Mouse (Mus musculus) hindbrain, postnatal 0 days (tissue): ENCODE results near the gene Ptpn12. TPM values are rescaled to one million over a fixed set of nuclear protein-coding genes. Genes with fewer than 3 reads are reported as not detected.

Experiments used
- ATAC-seq: fragments of 200-750 bp; cut with Nextera tagmentation; 2 replicates; pipeline ENCODE4 v1.8.0; 2017; ENCODE audit warnings: mild to moderate bottlenecking, moderate TSS enrichment, moderate library complexity
- DNase-seq: peaks from one replicate; pipeline ENCODE4 v3.0.0-alpha.2; 2015; ENCODE audit warnings: low spot score
- H3K27ac ChIP-seq: fragments of 300-500 bp; sonication (generic); 2 replicates; pipeline ENCODE4 v1.5.1; 2014; ENCODE audit warnings: mild to moderate bottlenecking
- H3K27me3 ChIP-seq: fragments of 300-500 bp; sonication (generic); 2 replicates; pipeline ENCODE4 v1.6.1; 2014; ENCODE audit warnings: low read length, mixed read lengths; ENCODE audit not compliant: insufficient read depth
- H3K36me3 ChIP-seq: fragments of 300-500 bp; sonication (generic); 2 replicates; pipeline ENCODE4 v1.6.1; 2014; ENCODE audit warnings: low read length, mixed read lengths; ENCODE audit not compliant: insufficient read depth
- H3K4me1 ChIP-seq: fragments of 300-500 bp; sonication (generic); 2 replicates; pipeline ENCODE4 v1.6.1; 2014; ENCODE audit warnings: antibody characterized with exemption, low read length, mixed read lengths; ENCODE audit not compliant: insufficient read depth
- H3K4me2 ChIP-seq: fragments of 300-500 bp; sonication (generic); 2 replicates; pipeline ENCODE4 v1.6.1; 2014; ENCODE audit warnings: low read depth, mild to moderate bottlenecking, low read length, moderate library complexity, mixed read lengths
- H3K4me3 ChIP-seq: fragments of 300-500 bp; sonication (generic); 2 replicates; pipeline ENCODE4 v1.5.1; 2014; ENCODE audit warnings: low read length
- H3K9ac ChIP-seq: fragments of 300-500 bp; sonication (generic); replicated peaks from 2 replicates; pipeline ENCODE4 v1.6.1; 2014; ENCODE audit warnings: mild to moderate bottlenecking, low read length, moderate library complexity, mixed read lengths
- H3K9me3 ChIP-seq: fragments of 300-500 bp; sonication (generic); 2 replicates; pipeline ENCODE4 v1.6.1; 2016; ENCODE audit warnings: low read length, mixed read lengths
- CTCF ChIP-seq: IDR thresholded peaks from 2 replicates; pipeline ENCODE4 v1.5.1; 2016; ENCODE audit warnings: antibody characterized with exemption, control low read depth, low read depth
- WGBS: fragments of 180-500 bp; shearing (Covaris S2); extraction: QIAGEN DNeasy Blood & Tissue Kit; methylation state at CpG from one replicate; pipeline ENCODE4 v1.1.7; 2014; 5-methylcytosine and 5-hydroxymethylcytosine counted together
- polyA plus RNA-seq: library from polyadenylated mRNA; unstranded; fragments of >200 nt; fragmentation: Nextera tagmentation; extraction: Ambion mirVana; gene quantifications from 2 replicates; pipeline ENCODE4 v1.2.1, GENCODE M21; 2015
- total RNA-seq: library from RNA; depleted of rRNA; stranded (reverse); fragments of >200 nt; gene quantifications from 2 replicates; pipeline ENCODE4 v1.2.3, GENCODE M21; 2014

Gene Ptpn12
- total and polyA plus RNA-seq, 2 experiments from 2014 or later, result 11.5 to 20.6 TPM

GRCm38 (mm10) chr5:21053571-21054307 is 2.0 kb downstream of the Ptpn12 start:
- 46% methylated on average over 3 of the region's 3 CpGs for WGBS
- peak overlapping the region; percentile 97; the same call in 1 of the 2 replicates for H3K27ac ChIP-seq
- no peak for ATAC-seq

GRCm38 (mm10) chr5:21052521-21052920 is 3.2 kb downstream of the Ptpn12 start:
- Histone ChIP-seq H3K9ac (no peak overlapping the region), H3K4me2 (0 out of 2 replicates have a peak overlapping the region, but pooled peaks have one; percentile 13)

More at GRCm38 (mm10) chr5:21053571-21054307, 2.0 kb downstream of the Ptpn12 start:
- Histone ChIP-seq H3K27me3 (no peaks in the 10 kb centered on the region), H3K9me3 (no peaks in the 10 kb centered on the region), H3K4me1 (peaks cover 6% of the 10 kb centered on the region), H3K4me3 (peak overlapping the region; percentile 85), H3K9ac (no peak overlapping the region; the same call in 1 of the 2 replicates), H3K4me2 (peak overlapping the region; percentile 65), H3K36me3 (no peaks in the 10 kb centered on the region)
- no peak for TF ChIP-seq CTCF
- DNase-seq, result no peak

DNA sequence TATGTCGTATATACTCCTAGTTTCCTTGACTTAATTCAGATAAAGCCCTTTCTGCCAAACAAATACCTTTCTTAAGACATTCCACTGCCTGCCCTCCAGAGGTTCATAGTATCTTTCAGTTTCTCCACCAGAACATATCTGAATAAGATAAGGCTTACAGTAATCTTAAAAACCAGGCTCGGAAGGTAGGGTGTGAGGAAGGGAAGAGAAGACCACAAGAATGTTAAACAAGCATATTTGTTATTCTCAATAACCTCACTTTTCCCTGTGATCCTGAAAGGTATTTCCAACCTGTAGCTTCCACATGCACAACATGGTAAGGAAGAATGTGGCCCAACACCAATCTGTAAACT is 5.0 kb downstream of the Ptpn12 start:
- no peaks in the 10 kb centered on the region for H3K36me3 ChIP-seq
- H3K27me3 ChIP-seq, result no peaks in the 10 kb centered on the region
- no peak overlapping the region for H3K4me3 ChIP-seq
- TF ChIP-seq CTCF, result no peak
- no peak overlapping the region for H3K27ac ChIP-seq
- no peaks in the 10 kb centered on the region for H3K9me3 ChIP-seq
- peaks cover 6% of the 10 kb centered on the region; the same call in 1 of the 2 replicates for H3K4me1 ChIP-seq
- no peak overlapping the region for H3K4me2 ChIP-seq
- H3K9ac ChIP-seq, result no peak overlapping the region
- DNase-seq (no peak), ATAC-seq (no peak)
- WGBS, result 79% methylated on average over 2 of the region's 2 CpGs

More at GRCm38 (mm10) chr5:21052521-21052920, 3.2 kb downstream of the Ptpn12 start:
- peaks cover 6% of the 10 kb centered on the region for H3K4me1 ChIP-seq
- TF ChIP-seq CTCF, result no peak
- WGBS, result 100% methylated on average over 1 of the region's 1 CpGs
- no peaks in the 10 kb centered on the region for H3K9me3 ChIP-seq
- no peaks in the 10 kb centered on the region for H3K36me3 ChIP-seq
- DNase-seq (no peak), ATAC-seq (no peak)
- H3K4me3 ChIP-seq, result no peak overlapping the region
- H3K27me3 ChIP-seq, result no peaks in the 10 kb centered on the region
- H3K27ac ChIP-seq, result no peak overlapping the region

DNA sequence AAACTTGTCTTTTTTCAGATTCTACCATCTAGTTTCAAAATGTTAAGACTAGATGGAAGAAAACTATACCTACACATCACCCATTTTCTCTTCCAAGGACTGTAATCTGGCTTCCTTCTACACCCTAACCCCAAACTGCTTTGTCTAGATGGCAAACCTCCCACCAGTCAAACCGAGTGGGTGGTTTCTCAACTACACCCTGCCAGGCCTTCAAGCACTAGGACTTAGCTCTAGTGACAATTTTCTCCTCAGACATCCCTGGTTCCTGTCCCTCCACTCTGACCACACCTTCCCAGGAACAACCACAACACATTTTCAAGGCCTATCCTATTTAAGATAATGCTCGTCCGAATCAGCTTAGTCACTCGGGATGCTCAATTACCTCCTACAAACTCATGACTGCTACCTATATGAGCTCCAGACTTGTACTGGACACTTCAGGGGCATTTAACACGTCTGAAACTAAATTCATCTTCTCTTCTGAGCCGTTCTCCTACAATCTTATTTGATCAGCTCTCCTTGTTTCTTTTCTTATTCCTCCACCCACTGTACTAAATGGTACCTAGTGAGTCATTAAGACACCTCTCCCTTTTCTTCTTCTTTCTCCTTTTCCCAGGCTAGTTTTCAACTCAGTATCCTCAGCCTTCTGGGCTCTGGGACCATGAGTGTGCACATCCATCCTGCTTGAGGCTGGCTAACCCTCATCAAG is 5.5 kb downstream of the Ptpn12 start:
- DNase-seq, result no peak
- Histone ChIP-seq H3K27ac (no peak overlapping the region), H3K4me3 (no peak overlapping the region), H3K9ac (no peak overlapping the region), H3K4me1 (peaks cover 6% of the 10 kb centered on the region; the same call in 1 of the 2 replicates), H3K4me2 (no peak overlapping the region), H3K27me3 (no peaks in the 10 kb centered on the region), H3K9me3 (no peaks in the 10 kb centered on the region), H3K36me3 (no peaks in the 10 kb centered on the region)
- TF ChIP-seq CTCF, result no peak
- no peak for ATAC-seq
- 84% methylated on average over 6 of the region's 6 CpGs for WGBS

DNA sequence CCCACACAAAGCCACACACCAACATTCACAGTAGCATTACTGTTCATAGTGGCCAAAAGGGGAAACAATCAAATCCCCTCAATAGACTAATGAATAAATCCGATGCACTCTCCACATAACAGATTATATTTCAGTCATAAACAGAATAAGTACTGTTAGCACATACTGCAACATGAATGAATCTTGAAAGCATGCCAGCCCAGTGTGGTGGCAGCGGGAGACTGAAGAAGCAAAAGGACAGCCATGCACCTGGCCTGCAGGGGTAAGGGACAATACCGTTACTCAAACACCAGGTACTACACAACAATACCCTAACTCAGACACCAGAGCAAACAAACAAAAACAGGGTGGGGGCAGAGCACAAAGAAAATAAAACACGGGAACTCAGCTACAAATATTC is 6.7 kb downstream of the Ptpn12 start:
- Histone ChIP-seq H3K4me1 (peaks cover 6% of the 10 kb centered on the region; the same call in 1 of the 2 replicates), H3K4me2 (no peak overlapping the region), H3K36me3 (no peaks in the 10 kb centered on the region), H3K4me3 (no peak overlapping the region), H3K9ac (no peak overlapping the region), H3K9me3 (no peaks in the 10 kb centered on the region), H3K27ac (no peak overlapping the region), H3K27me3 (no peaks in the 10 kb centered on the region)
- no peak for TF ChIP-seq CTCF
- no peak for ATAC-seq
- WGBS, result 75% methylated on average over 4 of the region's 4 CpGs
- DNase-seq, result no peak

GRCm38 (mm10) chr5:21047114-21047513 is 8.6 kb downstream of the Ptpn12 start:
- DNase-seq (no peak), ATAC-seq (no peak)
- no peak overlapping the region for H3K9ac ChIP-seq
- no peak overlapping the region for H3K27ac ChIP-seq
- no peaks in the 10 kb centered on the region for H3K27me3 ChIP-seq
- TF ChIP-seq CTCF, result no peak
- H3K4me3 ChIP-seq, result no peak overlapping the region
- no peaks in the 10 kb centered on the region for H3K4me1 ChIP-seq
- H3K36me3 ChIP-seq, result no peaks in the 10 kb centered on the region
- H3K9me3 ChIP-seq, result no peaks in the 10 kb centered on the region
- H3K4me2 ChIP-seq, result no peak overlapping the region
- WGBS, result 92% methylated on average over 4 of the region's 4 CpGs
